Comparison of ENCODE assay signal across 17 mouse cellular contexts in the genomic region with DNA sequence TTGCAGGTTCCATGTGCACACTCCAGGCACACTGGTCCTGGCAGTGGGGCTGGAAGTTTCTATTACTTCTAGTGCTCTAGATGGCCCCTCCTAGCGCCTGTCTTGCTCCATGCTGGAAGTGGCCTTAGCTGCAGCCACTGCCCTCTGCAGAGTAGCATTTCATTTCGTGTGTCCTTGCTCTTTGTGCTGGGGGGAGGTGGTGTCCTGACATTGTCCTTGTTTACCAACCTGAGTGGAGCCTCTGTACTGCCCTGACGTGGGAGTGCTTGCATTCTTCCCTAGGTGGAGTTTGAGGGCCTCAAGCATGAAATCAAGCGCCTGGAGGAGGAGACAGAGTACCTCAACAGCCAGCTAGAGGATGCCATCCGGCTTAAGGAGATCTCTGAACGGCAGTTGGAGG.
"Had no signal": no experiment of that assay in that cellular context is flagged by ENCODE, and none has a peak within 500 bp of the region (broad histone marks: within the 10 kb centered on the region; RNA-seq: fewer than 3 reads in every experiment).

No protein-coding gene starts in this region.

- H3K27me3 ChIP-seq: lung, embryonic 15.5 days; megakaryocyte, embryonic 14.5 days; midbrain, embryonic 13.5 days; midbrain, embryonic 15.5 days; neural tube, embryonic 12.5 days; stomach, embryonic 15.5 days had no signal

- H3K9me3 ChIP-seq: lung, embryonic 15.5 days; megakaryocyte, embryonic 14.5 days; midbrain, embryonic 13.5 days; midbrain, embryonic 15.5 days; neural tube, embryonic 12.5 days; stomach, embryonic 15.5 days had no signal

- ATAC-seq: liver, postnatal 0 days; midbrain, embryonic 13.5 days; midbrain, embryonic 15.5 days had no signal

- H3K4me2 ChIP-seq: lung, embryonic 15.5 days; midbrain, embryonic 11.5 days; midbrain, embryonic 13.5 days; midbrain, embryonic 15.5 days; neural tube, embryonic 12.5 days; stomach, embryonic 15.5 days had no signal

- H3K4me3 ChIP-seq: lung, embryonic 15.5 days; megakaryocyte, embryonic 14.5 days; midbrain, embryonic 13.5 days; midbrain, embryonic 15.5 days; neural tube, embryonic 12.5 days; stomach, embryonic 15.5 days had no signal

- H3K27ac ChIP-seq: liver, embryonic 14.5 days; lung, embryonic 15.5 days; macrophage; midbrain, embryonic 13.5 days; midbrain, embryonic 15.5 days; neural tube, embryonic 12.5 days; stomach, embryonic 15.5 days; stomach, postnatal 0 days had no signal

- H3K4me1 ChIP-seq: midbrain, embryonic 13.5 days; midbrain, embryonic 15.5 days; stomach, embryonic 15.5 days had no signal

- H3K9ac ChIP-seq: liver, embryonic 14.5 days; liver, postnatal 0 days; lung, embryonic 15.5 days; midbrain, embryonic 13.5 days; midbrain, embryonic 15.5 days; neural tube, embryonic 12.5 days; stomach, embryonic 15.5 days had no signal

- DNase-seq: liver, postnatal 0 days; lung, adult 2 months; lung, postnatal 10 days; right cerebral cortex, postnatal 14 days; thymus, adult 2 months; thymus, postnatal 25 days; thymus, postnatal 4 days had no signal
